In the genomic region with DNA sequence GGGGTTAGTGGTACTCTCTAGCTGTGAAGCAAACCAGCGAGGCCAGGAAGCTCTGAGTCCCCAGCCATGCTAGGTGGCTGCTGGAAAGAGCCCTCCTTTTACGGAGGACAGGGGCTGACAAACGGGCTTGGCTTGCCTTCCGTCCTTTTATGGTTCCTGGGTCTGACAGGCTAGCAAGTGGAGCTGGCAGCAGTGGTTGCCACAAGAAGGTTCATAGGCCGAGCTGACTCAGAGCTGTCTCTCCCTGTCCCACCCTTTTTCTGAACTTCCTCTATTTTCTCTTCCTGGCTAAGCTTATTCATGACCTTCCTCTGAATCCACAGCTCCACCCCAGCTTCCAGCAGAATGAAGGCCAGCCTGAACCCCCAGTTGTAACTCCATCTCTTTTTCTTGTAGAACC, we compare ENCODE assay signal across 12 mouse cellular contexts. TPM values are rescaled to one million over a fixed set of nuclear protein-coding genes. Genes with fewer than 3 reads are reported as not detected.
DNase-seq lines count a peak whose midpoint lies in the region; ATAC-seq lines count a peak whose summit lies in the region.
"Had no signal": no experiment of that assay in that cellular context is flagged by ENCODE, and none has a peak within 500 bp of the region (broad histone marks: within the 10 kb centered on the region; RNA-seq: fewer than 3 reads in every experiment).

No protein-coding gene starts in this region.

- peak overlapping the region; percentile 2; the same call in 1 of the 2 replicates for H3K27ac ChIP-seq in liver, embryonic 16.5 days (ENCODE audit: low read length)
- H3K27ac ChIP-seq: embryonic facial prominence, embryonic 13.5 days; lung, embryonic 15.5 days had no signal

- no peak for ATAC-seq in liver, embryonic 16.5 days (ENCODE audit: low read depth)

- H3K9ac ChIP-seq in liver, embryonic 16.5 days (ENCODE audit: low read depth, low read length) = no peak overlapping the region
- H3K9ac ChIP-seq: embryonic facial prominence, embryonic 13.5 days; lung, embryonic 15.5 days had no signal

- no peaks in the 10 kb centered on the region for H3K9me3 ChIP-seq in liver, embryonic 16.5 days (replicated peaks; ENCODE audit: control insufficient read depth, low read length)
- H3K9me3 ChIP-seq: embryonic facial prominence, embryonic 13.5 days; lung, embryonic 15.5 days had no signal

- H3K4me1 ChIP-seq in liver, embryonic 16.5 days (ENCODE audit: control insufficient read depth, low read depth, low read length) = peaks cover 34% of the 10 kb centered on the region

- H3K36me3 ChIP-seq in liver, embryonic 16.5 days (ENCODE audit: control insufficient read depth, insufficient read depth) = no peaks in the 10 kb centered on the region

- H3K4me3 ChIP-seq in liver, embryonic 16.5 days (ENCODE audit: low read depth, low read length) = no peak overlapping the region
- H3K4me3 ChIP-seq: embryonic facial prominence, embryonic 13.5 days; lung, embryonic 15.5 days had no signal

- H3K4me2 ChIP-seq in liver, embryonic 16.5 days (ENCODE audit: low read depth, low read length) = no peak overlapping the region
- H3K4me2 ChIP-seq: embryonic facial prominence, embryonic 13.5 days; lung, embryonic 15.5 days had no signal

- peak; percentile 39 for DNase-seq in adrenal gland, postnatal 25 days
- no peak for DNase-seq in adrenal gland, adult 18-20 months (ENCODE audit: low spot score in 2 of 2)
- peak; percentile 18 to 42 for DNase-seq in urinary bladder, postnatal 36 days (ENCODE audit: low spot score in 2 of 2)
- DNase-seq in urinary bladder, postnatal 10 days (ENCODE audit: low spot score) = no peak
- no peak for DNase-seq in T-cell, adult 2 months (ENCODE audit: low spot score)
- DNase-seq in right cerebral cortex, postnatal 25 days = no peak
- no peak for DNase-seq in spleen, postnatal 36 days (ENCODE audit: low spot score in 2 of 2)
- DNase-seq: cerebellum, adult 9-10 months; thymus, postnatal 4 days had no signal

- WGBS in liver, embryonic 16.5 days (ENCODE audit: insufficient replicate concordance) = 36% methylated on average over 5 of the region's 5 CpGs

- H3K27me3 ChIP-seq in liver, embryonic 16.5 days (ENCODE audit: control insufficient read depth, insufficient read depth, low read depth, low read length) = no peaks in the 10 kb centered on the region
- H3K27me3 ChIP-seq: embryonic facial prominence, embryonic 13.5 days; lung, embryonic 15.5 days had no signal

RNA-seq across cellular contexts. Expression of gene Pitpna, which starts 4.7 kb away (rescaled TPM):
- total RNA-seq in adrenal gland, postnatal 25 days (2021) = 182 and 184 TPM in 2 replicates
- 100 to 1,000 TPM; 152 to 175 TPM for total RNA-seq in adrenal gland, adult 18-20 months (2021)
- 23.8 and 25.4 TPM in 2 replicates for polyA plus RNA-seq in liver, embryonic 16.5 days (2015; fragmentation: Nextera tagmentation; extraction: Ambion mirVana)

RNA-seq across cellular contexts. Expression of gene Inpp5k, which starts 38.2 kb away (rescaled TPM):
- total RNA-seq in adrenal gland, postnatal 25 days (2021) = 40.6 and 61.6 TPM in 2 replicates
- 10 to 100 TPM; 24.9 to 36.9 TPM for total RNA-seq in adrenal gland, adult 18-20 months (2021)
- polyA plus RNA-seq in liver, embryonic 16.5 days (2015; fragmentation: Nextera tagmentation; extraction: Ambion mirVana) = 15.8 and 17.9 TPM in 2 replicates

RNA-seq across cellular contexts. Expression of gene Myo1c, which starts 57.7 kb away (rescaled TPM):
- 157 and 166 TPM in 2 replicates for total RNA-seq in adrenal gland, postnatal 25 days (2021)
- 100 to 1,000 TPM; 144 to 160 TPM for total RNA-seq in adrenal gland, adult 18-20 months (2021)
- 21.0 and 24.1 TPM in 2 replicates for polyA plus RNA-seq in liver, embryonic 16.5 days (2015; fragmentation: Nextera tagmentation; extraction: Ambion mirVana)

Comparison
In these comparisons a context has a peak if more than half of its experiments do, and no peak if none do; other contexts are left out.
1. DNase-seq: peak in adrenal gland, postnatal 25 days (single experiment) and urinary bladder, postnatal 36 days (2 of 2); none in adrenal gland, adult 18-20 months (0 of 2), urinary bladder, postnatal 10 days (single experiment), T-cell, adult 2 months (single experiment), right cerebral cortex, postnatal 25 days (single experiment) and spleen, postnatal 36 days (0 of 2).